Mouse (Mus musculus) kidney, postnatal 4 days (tissue): Measurements from ENCODE around the gene Siah1a.

Experiments
- DNase-seq, 2 experiments: peaks; one replicate each; pipeline ENCODE4 v3.0.0; 2021; ENCODE audit warnings: mixed read lengths in 2 of 2

Siah1a gene

GRCm38 (mm10) chr8:86745221-86745934 lies at the start of gene Siah1a, which contains the start of gene Gm10638:
Gene Siah1a, minus strand, starts transcription at chr8:86745934.
Gene Gm10638, plus strand, starts transcription at chr8:86745699.
- peak; percentile 77 to 83 for DNase-seq

GRCm38 (mm10) chr8:86794716-86795115 lies 49.0 kb upstream of the Siah1a start:
- DNase-seq, result no peak

- DNase-seq, result no peak
Measured at GRCm38 (mm10) chr8:86791542-86791941, 45.8 kb upstream of the Siah1a start.

- DNase-seq, result no peak
Measured at GRCm38 (mm10) chr8:86789576-86789975, 43.8 kb upstream of the Siah1a start.

- peak; percentile 56 to 72 for DNase-seq
Measured at GRCm38 (mm10) chr8:86787891-86788420, 42.2 kb upstream of the Siah1a start.

- DNase-seq, result peak; percentile 15 to 41
Measured at GRCm38 (mm10) chr8:86786498-86786897, 40.8 kb upstream of the Siah1a start.

- DNase-seq, result no peak
Measured at GRCm38 (mm10) chr8:86781094-86781493, 35.4 kb upstream of the Siah1a start.

GRCm38 (mm10) chr8:86779207-86779606 lies 33.5 kb upstream of the Siah1a start:
- DNase-seq, result no peak

GRCm38 (mm10) chr8:86769945-86770715 lies 24.4 kb upstream of the Siah1a start:
- no peak for DNase-seq

GRCm38 (mm10) chr8:86768499-86768898 lies 22.8 kb upstream of the Siah1a start:
- no peak for DNase-seq

GRCm38 (mm10) chr8:86766548-86767211 lies 20.9 kb upstream of the Siah1a start:
- DNase-seq, result no peak

GRCm38 (mm10) chr8:86765669-86766068 lies 19.9 kb upstream of the Siah1a start:
- DNase-seq, result no peak

GRCm38 (mm10) chr8:86765155-86765554 lies 19.4 kb upstream of the Siah1a start:
- no peak for DNase-seq

- no peak for DNase-seq
Measured at GRCm38 (mm10) chr8:86762806-86763205, 17.1 kb upstream of the Siah1a start.

- DNase-seq, result no peak
Measured at GRCm38 (mm10) chr8:86760746-86761145, 15.0 kb upstream of the Siah1a start.

- DNase-seq, result no peak
Measured at GRCm38 (mm10) chr8:86759090-86759491, 13.4 kb upstream of the Siah1a start.

- DNase-seq, result no peak
Measured at GRCm38 (mm10) chr8:86758651-86759050, 12.9 kb upstream of the Siah1a start.

- DNase-seq, result peak; percentile 30 to 58
Measured at GRCm38 (mm10) chr8:86756948-86757733, 11.4 kb upstream of the Siah1a start.

- DNase-seq, result no peak
Measured at GRCm38 (mm10) chr8:86749842-86750241, 4.1 kb upstream of the Siah1a start.

- peak; percentile 31 to 42 for DNase-seq
Measured at GRCm38 (mm10) chr8:86746511-86746910, 777 bp upstream of the Siah1a start.

- DNase-seq, result peak; percentile 96 to 97
Measured at GRCm38 (mm10) chr8:86745935-86746441, 254 bp upstream of the Siah1a start.
